Mouse (Mus musculus): ENCODE results near the gene Ybx2. TPM values are rescaled to one million over a fixed set of nuclear protein-coding genes. Genes with fewer than 3 reads are reported as not detected.
"Not testable (repeated sequence)": the region's sequence is repeated elsewhere in the genome, so short reads cannot be mapped to it uniquely, and the experiment has no call there.

Gene Ybx2
- polyA plus RNA-seq, 1 experiment from 2014 or later: 7.1 TPM

DNA sequence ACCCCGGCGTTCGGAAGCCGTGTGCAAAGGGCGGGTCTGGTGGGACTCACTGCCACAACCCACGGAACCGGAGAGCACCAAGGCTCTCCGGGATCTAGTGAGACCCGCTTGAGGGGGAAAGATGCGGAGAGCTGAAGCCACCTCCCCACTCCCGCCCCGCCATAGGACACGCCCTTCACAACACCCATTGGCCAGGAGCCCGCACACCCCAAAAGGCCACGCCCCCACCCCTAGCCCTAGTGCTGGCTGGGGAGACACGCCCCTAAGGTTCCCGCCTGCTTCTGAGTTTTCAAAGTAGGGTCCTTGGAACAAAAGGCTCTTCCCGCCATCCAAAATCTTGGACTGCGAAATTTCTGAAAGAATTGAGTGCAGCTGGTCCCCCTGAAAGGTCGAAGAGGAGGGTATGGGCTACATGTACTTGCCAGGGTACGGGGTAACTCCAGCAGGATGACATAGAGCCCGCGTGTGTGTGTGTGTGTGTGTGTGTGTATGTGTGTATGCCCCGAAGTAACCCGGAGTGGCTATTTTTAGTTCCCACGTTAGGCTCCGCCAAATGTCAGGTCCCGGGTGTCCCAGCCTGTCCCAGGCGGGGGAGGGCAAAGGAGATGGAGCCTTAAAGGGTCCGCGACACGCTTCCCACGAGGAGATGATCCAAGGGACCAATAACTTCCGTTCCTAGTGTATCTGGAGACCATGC lies 12.6 kb downstream of the Ybx2 start, which contains the start of gene Slc2a4:
Gene Slc2a4, minus strand, starts transcription at position 123 of the 697 bp plus-strand sequence.
- peaks cover 13% of the 10 kb centered on the region for H3K27me3 ChIP-seq (ENCODE audit: control insufficient read depth, insufficient read depth, low read length)
- no peaks in the 10 kb centered on the region for H3K9me3 ChIP-seq (ENCODE audit: control insufficient read depth, low read length)
- DNase-seq (ENCODE audit: low spot score): peak; percentile 82
- H3K27ac ChIP-seq: no peak within 1 kb of the TSS; the same call in 1 of the 2 replicates
- ATAC-seq (ENCODE audit: low FRiP score): peak; percentile 92
- H3K9ac ChIP-seq: peak within 1 kb of the TSS; percentile 42; the same call in 1 of the 2 replicates
- peak within 1 kb of the TSS; percentile 40 for H3K4me3 ChIP-seq (replicated peaks; ENCODE audit: low read length)
- under 1% methylated on average over 34 of the region's 34 CpGs for WGBS
- H3K4me2 ChIP-seq (replicated peaks): peak within 1 kb of the TSS; percentile 58
- no peaks in the 10 kb centered on the region; the same call in 1 of the 2 replicates for H3K36me3 ChIP-seq (replicated peaks; ENCODE audit: control insufficient read depth, insufficient read depth)
- H3K4me1 ChIP-seq (replicated peaks; ENCODE audit: control insufficient read depth, insufficient read depth, low read length): peaks cover 6% of the 10 kb centered on the region; the same call in 1 of the 2 replicates

DNA sequence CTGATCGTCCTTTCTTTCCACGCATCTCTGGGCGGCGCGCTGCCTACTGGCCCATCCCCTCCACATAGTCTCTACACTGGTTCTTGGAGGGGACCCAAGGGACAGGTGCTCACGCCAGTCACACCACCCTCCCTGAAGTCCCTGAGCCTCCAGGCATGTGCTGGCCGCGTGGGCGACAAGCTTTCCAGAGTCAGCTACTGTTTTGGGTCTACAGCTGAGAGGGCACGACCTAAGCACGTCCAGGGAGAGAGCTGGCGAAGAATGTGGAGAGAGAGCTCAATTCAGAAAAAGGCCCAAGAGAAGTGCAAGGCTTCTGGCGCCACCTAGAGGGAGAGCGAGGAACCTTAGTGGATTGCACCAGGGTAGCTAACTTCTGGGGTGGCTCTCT lies 13.2 kb downstream of the Ybx2 start:
- peak overlapping the region; percentile 58 for H3K4me2 ChIP-seq (replicated peaks)
- H3K4me1 ChIP-seq (replicated peaks; ENCODE audit: control insufficient read depth, insufficient read depth, low read length): peaks cover 6% of the 10 kb centered on the region; the same call in 1 of the 2 replicates
- H3K9me3 ChIP-seq (ENCODE audit: control insufficient read depth, low read length): no peaks in the 10 kb centered on the region
- no peak overlapping the region; the same call in 1 of the 2 replicates for H3K27ac ChIP-seq
- peak overlapping the region; percentile 40 for H3K4me3 ChIP-seq (replicated peaks; ENCODE audit: low read length)
- 0 out of 2 replicates have a peak overlapping the region, but pooled peaks have one; percentile 42 for H3K9ac ChIP-seq
- 2% methylated on average over 14 of the region's 14 CpGs for WGBS
- peak; percentile 83 for DNase-seq (ENCODE audit: low spot score)
- H3K27me3 ChIP-seq (ENCODE audit: control insufficient read depth, insufficient read depth, low read length): peaks cover 13% of the 10 kb centered on the region
- H3K36me3 ChIP-seq (replicated peaks; ENCODE audit: control insufficient read depth, insufficient read depth): no peaks in the 10 kb centered on the region; the same call in 1 of the 2 replicates
- peak; percentile 3; the same call in 1 of the 2 replicates for ATAC-seq (ENCODE audit: low FRiP score)

DNA sequence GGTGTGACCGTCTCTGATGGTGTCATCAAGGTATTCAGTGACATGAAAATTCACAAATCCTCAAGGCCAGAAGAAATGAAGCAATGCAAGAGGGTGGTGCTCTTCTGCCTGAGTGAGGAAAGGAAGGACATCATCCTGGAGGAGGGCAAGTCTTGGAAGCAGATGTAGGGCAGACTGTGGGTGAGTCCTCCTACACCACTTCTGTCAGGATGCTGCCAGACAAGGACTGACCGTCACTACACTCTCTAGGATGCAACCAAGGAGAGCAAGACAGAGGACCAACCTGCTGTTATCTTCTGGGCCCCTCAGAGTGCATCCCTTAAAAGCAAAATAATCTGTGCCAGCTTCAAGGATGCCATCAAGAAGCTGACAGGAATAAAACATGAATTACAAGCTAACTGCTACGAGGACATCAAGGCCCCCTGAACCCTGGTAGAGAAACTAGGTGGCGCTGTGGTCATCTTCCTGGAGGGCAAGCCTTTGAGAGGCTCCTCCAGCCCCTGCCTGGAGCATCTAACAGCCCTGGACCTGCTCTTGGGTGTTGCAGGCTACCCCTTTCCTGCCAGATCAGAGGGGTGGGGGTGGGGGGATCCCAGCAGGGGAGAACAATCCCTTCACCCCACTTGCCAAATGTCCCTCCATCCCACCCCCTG lies 15.3 kb downstream of the Ybx2 start:
- Histone ChIP-seq H3K4me2 (replicated peaks) (no peak overlapping the region), H3K9ac (no peak overlapping the region), H3K4me1 (replicated peaks; ENCODE audit: control insufficient read depth, insufficient read depth, low read length) (peaks cover 6% of the 10 kb centered on the region; the same call in 1 of the 2 replicates), H3K4me3 (replicated peaks; ENCODE audit: low read length) (no peak overlapping the region), H3K27me3 (ENCODE audit: control insufficient read depth, insufficient read depth, low read length) (peaks cover 13% of the 10 kb centered on the region), H3K36me3 (replicated peaks; ENCODE audit: control insufficient read depth, insufficient read depth) (no peaks in the 10 kb centered on the region), H3K27ac (no peak overlapping the region), H3K9me3 (ENCODE audit: control insufficient read depth, low read length) (no peaks in the 10 kb centered on the region)
- WGBS: 47% methylated on average over 4 of the region's 4 CpGs
- no peak for ATAC-seq (ENCODE audit: low FRiP score)
- DNase-seq (ENCODE audit: low spot score): no peak

- no peaks in the 10 kb centered on the region for H3K9me3 ChIP-seq (ENCODE audit: control insufficient read depth, low read length)
- H3K9ac ChIP-seq: no peak overlapping the region
- H3K4me2 ChIP-seq (replicated peaks): no peak overlapping the region
- H3K4me3 ChIP-seq (replicated peaks; ENCODE audit: low read length): no peak overlapping the region
- 39% methylated on average over 1 of the region's 1 CpGs for WGBS
- no peak overlapping the region for H3K27ac ChIP-seq
- ATAC-seq (ENCODE audit: low FRiP score): no peak
- H3K27me3 ChIP-seq (ENCODE audit: control insufficient read depth, insufficient read depth, low read length): peaks cover 10% of the 10 kb centered on the region
- peaks cover 6% of the 10 kb centered on the region; the same call in 1 of the 2 replicates for H3K4me1 ChIP-seq (replicated peaks; ENCODE audit: control insufficient read depth, insufficient read depth, low read length)
- no peak for DNase-seq (ENCODE audit: low spot score)
- H3K36me3 ChIP-seq (replicated peaks; ENCODE audit: control insufficient read depth, insufficient read depth): no peaks in the 10 kb centered on the region
Observed at GRCm38 (mm10) chr11:69952274-69952673, 16.7 kb downstream of the Ybx2 start.

- 74% methylated on average over 11 of the region's 11 CpGs for WGBS
- no peak for ATAC-seq (ENCODE audit: low FRiP score)
Observed at GRCm38 (mm10) chr11:69953267-69953915, 17.8 kb downstream of the Ybx2 start.

DNA sequence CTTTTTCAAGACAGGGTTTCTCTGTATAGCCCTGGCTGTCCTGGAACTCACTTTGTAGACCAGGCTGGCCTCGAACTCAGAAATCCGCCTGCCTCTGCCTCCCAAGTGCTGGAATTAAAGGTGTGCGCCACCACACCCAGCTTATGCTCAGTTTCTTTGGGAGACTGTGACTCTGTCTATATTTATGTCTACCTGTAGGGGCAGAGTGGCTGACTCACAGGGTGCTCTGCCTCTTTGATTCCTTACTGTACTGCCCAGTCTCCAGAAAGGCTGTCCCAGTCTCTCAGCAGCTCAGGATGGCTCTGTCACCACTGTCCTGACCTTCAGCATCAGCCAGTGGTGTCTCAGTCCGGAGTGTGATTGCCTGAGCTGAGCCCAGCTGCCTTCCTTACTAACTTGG lies 20.0 kb downstream of the Ybx2 start:
- H3K4me3 ChIP-seq (replicated peaks; ENCODE audit: low read length); ATAC-seq (ENCODE audit: low FRiP score); H3K4me1 ChIP-seq (replicated peaks; ENCODE audit: control insufficient read depth, insufficient read depth, low read length); H3K27ac ChIP-seq; H3K9ac ChIP-seq; H3K36me3 ChIP-seq (replicated peaks; ENCODE audit: control insufficient read depth, insufficient read depth); H3K4me2 ChIP-seq (replicated peaks); H3K27me3 ChIP-seq (ENCODE audit: control insufficient read depth, insufficient read depth, low read length); DNase-seq (ENCODE audit: low spot score); H3K9me3 ChIP-seq (ENCODE audit: control insufficient read depth, low read length): not testable (repeated sequence)
- 70% methylated on average over 4 of the region's 4 CpGs for WGBS

More at GRCm38 (mm10) chr11:69953267-69953915, 17.8 kb downstream of the Ybx2 start:
- Histone ChIP-seq H3K36me3 (replicated peaks; ENCODE audit: control insufficient read depth, insufficient read depth) (no peaks in the 10 kb centered on the region), H3K9me3 (ENCODE audit: control insufficient read depth, low read length) (no peaks in the 10 kb centered on the region), H3K27me3 (ENCODE audit: control insufficient read depth, insufficient read depth, low read length) (peaks cover 4% of the 10 kb centered on the region), H3K4me3 (replicated peaks; ENCODE audit: low read length) (no peak overlapping the region), H3K4me2 (replicated peaks) (no peak overlapping the region), H3K9ac (no peak overlapping the region), H3K27ac (no peak overlapping the region), H3K4me1 (replicated peaks; ENCODE audit: control insufficient read depth, insufficient read depth, low read length) (peaks cover 4% of the 10 kb centered on the region; the same call in 1 of the 2 replicates)
- no peak for DNase-seq (ENCODE audit: low spot score)

GRCm38 (mm10) chr11:69956218-69956617 lies 20.6 kb downstream of the Ybx2 start:
- H3K4me1 ChIP-seq (replicated peaks; ENCODE audit: control insufficient read depth, insufficient read depth, low read length): no peaks in the 10 kb centered on the region
- DNase-seq (ENCODE audit: low spot score) (no peak), ATAC-seq (ENCODE audit: low FRiP score) (no peak)
- H3K27ac ChIP-seq: no peak overlapping the region
- H3K4me3 ChIP-seq (replicated peaks; ENCODE audit: low read length): no peak overlapping the region
- peaks cover 2% of the 10 kb centered on the region; the same call in 1 of the 2 replicates for H3K27me3 ChIP-seq (ENCODE audit: control insufficient read depth, insufficient read depth, low read length)
- no peak overlapping the region for H3K9ac ChIP-seq
- no peak overlapping the region for H3K4me2 ChIP-seq (replicated peaks)
- H3K9me3 ChIP-seq (ENCODE audit: control insufficient read depth, low read length): no peaks in the 10 kb centered on the region
- H3K36me3 ChIP-seq (replicated peaks; ENCODE audit: control insufficient read depth, insufficient read depth): no peaks in the 10 kb centered on the region
- WGBS: 75% methylated on average over 1 of the region's 1 CpGs

- H3K36me3 ChIP-seq (replicated peaks; ENCODE audit: control insufficient read depth, insufficient read depth): no peaks in the 10 kb centered on the region
- DNase-seq (ENCODE audit: low spot score) (no peak), ATAC-seq (ENCODE audit: low FRiP score) (no peak)
- 0 out of 2 replicates have a peak, but pooled peaks cover 2% of the 10 kb centered on the region for H3K4me1 ChIP-seq (replicated peaks; ENCODE audit: control insufficient read depth, insufficient read depth, low read length)
- no peak overlapping the region for H3K4me3 ChIP-seq (replicated peaks; ENCODE audit: low read length)
- no peak overlapping the region for H3K9ac ChIP-seq
- peaks cover 46% of the 10 kb centered on the region for H3K27me3 ChIP-seq (ENCODE audit: control insufficient read depth, insufficient read depth, low read length)
- H3K4me2 ChIP-seq (replicated peaks): no peak overlapping the region
- WGBS: 28% methylated on average over 5 of the region's 5 CpGs
- H3K9me3 ChIP-seq (ENCODE audit: control insufficient read depth, low read length): no peaks in the 10 kb centered on the region
- no peak overlapping the region for H3K27ac ChIP-seq
Observed at GRCm38 (mm10) chr11:69960616-69961015, 25.0 kb downstream of the Ybx2 start.

GRCm38 (mm10) chr11:69961841-69962240 lies 26.2 kb downstream of the Ybx2 start:
- H3K36me3 ChIP-seq (replicated peaks; ENCODE audit: control insufficient read depth, insufficient read depth): no peaks in the 10 kb centered on the region
- no peak overlapping the region for H3K27ac ChIP-seq
- no peak overlapping the region for H3K9ac ChIP-seq
- no peaks in the 10 kb centered on the region for H3K9me3 ChIP-seq (ENCODE audit: control insufficient read depth, low read length)
- peaks cover 58% of the 10 kb centered on the region for H3K27me3 ChIP-seq (ENCODE audit: control insufficient read depth, insufficient read depth, low read length)
- ATAC-seq (ENCODE audit: low FRiP score) (no peak), DNase-seq (ENCODE audit: low spot score) (no peak)
- 0 out of 2 replicates have a peak, but pooled peaks cover 7% of the 10 kb centered on the region for H3K4me1 ChIP-seq (replicated peaks; ENCODE audit: control insufficient read depth, insufficient read depth, low read length)
- no peak overlapping the region for H3K4me2 ChIP-seq (replicated peaks)
- 51% methylated on average over 5 of the region's 5 CpGs for WGBS
- H3K4me3 ChIP-seq (replicated peaks; ENCODE audit: low read length): no peak overlapping the region
